Mouse (Mus musculus) hindbrain, embryonic 16.5 days (tissue): ENCODE measurements at regions not wholly inside any gene's neighbourhood (a gene's known extent, or its start where the extent isn't known, plus 50 kb on each side); places are given as distances from the start of the nearest gene placed in this dataset.

Experiments
- ATAC-seq: fragments of 200-750 bp; cut with Nextera tagmentation; 2 replicates; pipeline ENCODE4 v1.8.0; 2017; ENCODE audit warnings: moderate TSS enrichment, moderate library complexity
- H3K27ac ChIP-seq: fragments of 300-500 bp; sonication (generic); 2 replicates; pipeline ENCODE4 v1.5.1; 2014; ENCODE audit warnings: low read depth, mild to moderate bottlenecking, control low read depth, low read length, moderate library complexity
- H3K27me3 ChIP-seq: fragments of 300-500 bp; sonication (generic); replicated peaks from 2 replicates; pipeline ENCODE4 v1.6.1; 2014; ENCODE audit warnings: low read length; ENCODE audit not compliant: control insufficient read depth, insufficient read depth
- H3K36me3 ChIP-seq: fragments of 300-500 bp; sonication (generic); 2 replicates; pipeline ENCODE4 v1.6.1; 2014; ENCODE audit warnings: mild to moderate bottlenecking, low read length, moderate library complexity, mixed read lengths; ENCODE audit not compliant: control insufficient read depth, insufficient read depth
- H3K4me1 ChIP-seq: fragments of 300-500 bp; sonication (generic); 2 replicates; pipeline ENCODE4 v1.6.1; 2014; ENCODE audit warnings: low read depth, low read length; ENCODE audit not compliant: control insufficient read depth, insufficient read depth
- H3K4me2 ChIP-seq: fragments of 300-500 bp; sonication (generic); 2 replicates; pipeline ENCODE4 v1.6.1; 2014; ENCODE audit warnings: mild to moderate bottlenecking, low read length, control low read depth, moderate library complexity
- H3K4me3 ChIP-seq: fragments of 300-500 bp; sonication (generic); 2 replicates; pipeline ENCODE4 v1.5.1; 2014; ENCODE audit warnings: mild to moderate bottlenecking, low read length, control low read depth, moderate library complexity
- H3K9ac ChIP-seq: fragments of 300-500 bp; sonication (generic); 2 replicates; pipeline ENCODE4 v1.6.1; 2014; ENCODE audit warnings: low read depth, mild to moderate bottlenecking, control low read depth, low read length, moderate library complexity
- H3K9me3 ChIP-seq: fragments of 300-500 bp; sonication (generic); 2 replicates; pipeline ENCODE4 v1.6.1; 2014; ENCODE audit warnings: mild to moderate bottlenecking, low read length, moderate library complexity; ENCODE audit not compliant: control insufficient read depth
- WGBS: fragments of 180-500 bp; shearing (Covaris S2); extraction: QIAGEN DNeasy Blood & Tissue Kit; methylation state at CpG from one replicate; pipeline ENCODE4 v1.1.7; 2014; 5-methylcytosine and 5-hydroxymethylcytosine counted together

GRCm38 (mm10) chr12:107700868-107701597 is 212.6 kb downstream of the 3110018I06Rik start:
- H3K27ac ChIP-seq, result no peak overlapping the region
- no peaks in the 10 kb centered on the region for H3K9me3 ChIP-seq
- H3K4me1 ChIP-seq, result no peaks in the 10 kb centered on the region
- WGBS, result 72% methylated on average over 19 of the region's 19 CpGs
- no peaks in the 10 kb centered on the region for H3K36me3 ChIP-seq
- no peak overlapping the region for H3K4me2 ChIP-seq
- no peaks in the 10 kb centered on the region for H3K27me3 ChIP-seq
- no peak overlapping the region for H3K9ac ChIP-seq
- H3K4me3 ChIP-seq, result no peak overlapping the region
- no peak for ATAC-seq

- WGBS, result 82% methylated on average over 6 of the region's 6 CpGs
Observed at GRCm38 (mm10) chr12:107708812-107709211, 220.4 kb downstream of the 3110018I06Rik start.

GRCm38 (mm10) chr12:107711017-107711416 is 222.6 kb downstream of the 3110018I06Rik start:
- H3K27ac ChIP-seq, result no peak overlapping the region
- H3K4me3 ChIP-seq, result no peak overlapping the region
- WGBS, result 56% methylated on average over 7 of the region's 7 CpGs
- no peaks in the 10 kb centered on the region for H3K27me3 ChIP-seq
- ATAC-seq, result no peak
- H3K9ac ChIP-seq, result no peak overlapping the region
- H3K4me1 ChIP-seq, result no peaks in the 10 kb centered on the region
- H3K36me3 ChIP-seq, result no peaks in the 10 kb centered on the region
- no peak overlapping the region for H3K4me2 ChIP-seq
- H3K9me3 ChIP-seq, result no peaks in the 10 kb centered on the region

More at GRCm38 (mm10) chr12:107708812-107709211, 220.4 kb downstream of the 3110018I06Rik start:
- no peak for ATAC-seq
- no peak overlapping the region for H3K27ac ChIP-seq
- no peak overlapping the region for H3K4me3 ChIP-seq
- H3K9ac ChIP-seq, result no peak overlapping the region
- no peaks in the 10 kb centered on the region for H3K4me1 ChIP-seq
- no peaks in the 10 kb centered on the region for H3K27me3 ChIP-seq
- H3K36me3 ChIP-seq, result no peaks in the 10 kb centered on the region
- no peaks in the 10 kb centered on the region for H3K9me3 ChIP-seq
- no peak overlapping the region for H3K4me2 ChIP-seq

GRCm38 (mm10) chr12:107711675-107712074 is 223.2 kb downstream of the 3110018I06Rik start:
- no peaks in the 10 kb centered on the region for H3K27me3 ChIP-seq
- H3K4me1 ChIP-seq, result no peaks in the 10 kb centered on the region
- no peak for ATAC-seq
- 51% methylated on average over 3 of the region's 3 CpGs for WGBS
- H3K9me3 ChIP-seq, result no peaks in the 10 kb centered on the region
- H3K9ac ChIP-seq, result no peak overlapping the region
- no peak overlapping the region for H3K4me3 ChIP-seq
- no peak overlapping the region for H3K4me2 ChIP-seq
- no peaks in the 10 kb centered on the region for H3K36me3 ChIP-seq
- no peak overlapping the region for H3K27ac ChIP-seq

GRCm38 (mm10) chr12:107713191-107713590 is 224.8 kb downstream of the 3110018I06Rik start:
- Histone ChIP-seq H3K27ac (no peak overlapping the region), H3K4me1 (no peaks in the 10 kb centered on the region), H3K36me3 (no peaks in the 10 kb centered on the region), H3K4me3 (no peak overlapping the region), H3K9me3 (no peaks in the 10 kb centered on the region), H3K9ac (no peak overlapping the region), H3K27me3 (no peaks in the 10 kb centered on the region), H3K4me2 (no peak overlapping the region)
- 50% methylated on average over 14 of the region's 14 CpGs for WGBS
- no peak for ATAC-seq

DNA sequence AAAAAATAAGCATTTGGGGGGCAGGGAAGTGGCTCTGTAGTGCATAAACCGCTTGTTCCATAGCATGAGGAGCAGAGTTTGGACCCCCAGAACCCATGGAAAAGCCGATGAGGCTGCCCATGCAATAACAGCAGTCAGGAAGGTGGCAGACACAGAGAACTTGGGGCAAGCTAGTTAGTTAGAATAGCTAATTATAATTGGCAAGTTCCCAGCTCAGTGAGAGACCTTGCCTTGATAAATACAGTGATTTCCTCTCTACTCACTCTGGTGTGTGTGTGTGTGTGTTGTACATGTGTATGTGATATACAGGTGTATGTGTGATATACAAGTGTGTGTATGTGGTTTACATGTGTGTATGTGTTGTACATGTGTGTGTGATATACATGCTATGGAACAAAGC is 226.4 kb downstream of the 3110018I06Rik start:
- H3K27ac ChIP-seq, result no peak overlapping the region
- H3K4me2 ChIP-seq, result no peak overlapping the region
- WGBS, result 82% methylated on average over 2 of the region's 2 CpGs
- H3K9me3 ChIP-seq, result no peaks in the 10 kb centered on the region
- H3K36me3 ChIP-seq, result no peaks in the 10 kb centered on the region
- no peak overlapping the region for H3K4me3 ChIP-seq
- ATAC-seq, result no peak
- H3K9ac ChIP-seq, result no peak overlapping the region
- no peaks in the 10 kb centered on the region for H3K4me1 ChIP-seq
- H3K27me3 ChIP-seq, result no peaks in the 10 kb centered on the region

DNA sequence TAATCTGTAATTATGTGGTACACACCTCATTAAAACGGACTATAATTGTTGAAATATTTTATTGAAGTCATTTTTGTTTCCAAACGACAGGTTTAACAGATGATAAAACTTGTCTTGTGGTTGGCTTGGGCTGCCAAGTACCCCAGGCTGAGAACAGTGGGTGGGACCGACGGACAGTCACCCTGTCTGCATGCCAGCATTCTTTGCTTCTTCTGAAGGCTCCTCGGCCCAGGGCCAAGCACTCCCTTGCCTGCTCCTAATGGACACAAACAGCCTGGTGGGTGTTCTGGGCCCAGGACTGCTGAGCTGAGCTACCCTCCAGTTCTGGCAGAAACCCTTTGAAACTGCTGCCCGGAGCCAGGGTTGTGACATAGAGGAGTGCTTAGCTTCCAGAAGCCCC is 227.4 kb downstream of the 3110018I06Rik start:
- H3K36me3 ChIP-seq, result no peaks in the 10 kb centered on the region
- no peaks in the 10 kb centered on the region for H3K4me1 ChIP-seq
- H3K4me3 ChIP-seq, result no peak overlapping the region
- no peak overlapping the region for H3K9ac ChIP-seq
- H3K9me3 ChIP-seq, result no peaks in the 10 kb centered on the region
- H3K4me2 ChIP-seq, result no peak overlapping the region
- no peaks in the 10 kb centered on the region for H3K27me3 ChIP-seq
- ATAC-seq, result peak; percentile 73; the same call in 1 of the 2 replicates
- no peak overlapping the region for H3K27ac ChIP-seq
- WGBS, result 46% methylated on average over 6 of the region's 6 CpGs

DNA sequence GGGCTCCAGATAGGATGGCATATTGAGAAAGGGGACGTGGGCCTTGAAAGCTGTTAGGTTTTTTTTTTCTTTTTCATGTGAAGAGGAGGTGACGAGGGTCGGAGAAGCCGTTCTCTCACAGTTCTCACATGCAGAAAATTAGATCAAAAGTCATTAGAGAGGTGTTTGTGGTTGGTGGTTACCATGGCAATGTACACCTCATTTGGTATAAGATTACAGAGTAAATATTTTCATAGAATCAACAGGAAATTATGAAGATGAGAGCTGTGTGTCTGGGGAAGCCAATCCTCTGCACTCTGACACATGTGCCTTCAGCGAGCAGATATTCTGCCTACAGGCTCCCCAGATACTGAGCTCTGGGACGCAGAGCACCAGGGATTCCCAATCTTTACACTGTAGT is 232.5 kb downstream of the 3110018I06Rik start:
- Histone ChIP-seq H3K4me1 (peaks cover 8% of the 10 kb centered on the region), H3K27me3 (no peaks in the 10 kb centered on the region), H3K4me2 (no peak overlapping the region), H3K27ac (no peak overlapping the region), H3K36me3 (no peaks in the 10 kb centered on the region), H3K4me3 (no peak overlapping the region), H3K9me3 (no peaks in the 10 kb centered on the region), H3K9ac (no peak overlapping the region)
- no peak for ATAC-seq
- 66% methylated on average over 6 of the region's 6 CpGs for WGBS

- no peaks in the 10 kb centered on the region for H3K36me3 ChIP-seq
- no peak overlapping the region for H3K27ac ChIP-seq
- H3K4me1 ChIP-seq, result peaks cover 8% of the 10 kb centered on the region
- no peak for ATAC-seq
- 0 out of 2 replicates have a peak, but pooled peaks cover 3% of the 10 kb centered on the region for H3K9me3 ChIP-seq
- no peak overlapping the region for H3K9ac ChIP-seq
- no peak overlapping the region for H3K4me3 ChIP-seq
- 74% methylated on average over 9 of the region's 9 CpGs for WGBS
- no peak overlapping the region for H3K4me2 ChIP-seq
- H3K27me3 ChIP-seq, result no peaks in the 10 kb centered on the region
Observed at GRCm38 (mm10) chr12:107723062-107723859, 234.8 kb downstream of the 3110018I06Rik start.
